Mouse (Mus musculus) retina, postnatal 1 day (tissue): ENCODE results near the gene Tk1.
A peak's percentile ranks its signal among the peaks of the same experiment; 100 is the strongest.
"Not testable (repeated sequence)": the region's sequence is repeated elsewhere in the genome, so short reads cannot be mapped to it uniquely, and the experiment has no call there.

Experiments
- DNase-seq: peaks from one replicate; pipeline ENCODE4 v3.0.0-alpha.2; 2012

Gene Tk1

DNA sequence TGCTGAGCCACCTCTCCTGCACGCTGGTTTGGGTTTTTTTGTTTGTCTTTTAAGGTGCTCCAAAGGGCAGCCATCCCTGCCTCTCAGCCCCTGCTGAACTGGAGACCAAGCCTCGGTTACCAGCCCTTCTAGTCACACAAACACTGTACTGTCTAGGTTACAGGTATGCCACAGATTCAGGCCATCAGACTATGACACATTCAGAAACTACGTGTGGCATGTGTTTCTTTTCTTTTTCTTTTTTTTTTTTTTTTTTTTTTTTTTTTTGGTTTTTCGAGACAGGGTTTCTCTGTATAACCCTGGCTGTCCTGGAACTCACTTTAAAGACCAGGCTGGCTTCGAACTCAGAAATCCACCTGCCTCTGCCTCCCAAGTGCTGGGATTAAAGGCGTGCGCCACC lies 37.4 kb downstream of the Tk1 start:
- DNase-seq, result not testable (repeated sequence)

DNA sequence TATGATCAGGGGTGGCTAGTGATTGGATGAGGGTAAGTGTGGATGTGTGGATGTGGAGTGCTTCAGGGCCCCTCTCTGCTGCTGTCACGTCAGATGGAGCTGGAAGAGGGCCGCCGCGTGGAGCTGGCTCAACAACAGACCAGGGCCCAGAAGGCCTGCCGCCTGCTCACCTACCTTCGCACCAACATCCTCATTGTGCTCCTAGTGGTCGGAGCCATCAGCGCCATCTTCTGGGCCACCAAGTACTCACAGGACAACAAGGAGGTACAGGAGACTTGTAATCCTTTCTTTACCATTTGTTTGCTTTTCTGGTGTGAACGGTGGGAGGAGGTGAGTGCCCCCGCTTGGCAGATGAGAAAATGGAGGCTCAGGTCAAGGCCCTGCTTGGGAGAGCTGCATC lies 39.6 kb downstream of the Tk1 start:
- peak; percentile 75 for DNase-seq

DNA sequence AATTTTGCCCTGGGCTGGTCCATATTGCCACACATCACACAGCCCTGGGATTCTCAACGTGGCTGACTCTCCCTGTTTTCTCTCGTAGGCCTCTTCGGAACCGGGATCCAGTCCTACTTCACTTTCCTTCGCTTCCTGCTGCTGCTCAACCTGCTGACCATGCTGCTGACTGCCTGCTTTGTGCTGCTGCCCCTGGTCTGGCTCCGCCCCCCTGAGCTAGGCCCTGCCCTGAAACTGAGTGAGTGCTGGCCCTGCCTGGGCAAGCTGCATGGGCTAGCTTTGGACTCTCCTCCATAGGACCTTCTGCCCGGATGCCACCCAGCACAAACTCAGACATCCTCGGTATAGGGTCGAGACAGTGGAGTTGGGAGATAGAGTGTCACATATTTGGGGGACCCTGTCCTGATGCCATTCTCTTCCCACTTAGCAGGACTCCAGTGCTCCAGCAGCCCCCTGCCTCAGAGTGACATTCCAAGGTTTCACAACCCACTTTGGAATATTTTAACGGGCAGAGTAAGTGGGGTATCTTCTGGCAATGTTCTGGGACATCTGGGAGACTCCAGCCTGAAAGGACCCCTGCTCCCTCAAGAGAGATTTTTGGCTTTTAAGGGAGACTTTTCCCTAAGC lies 42.1 kb downstream of the Tk1 start:
- DNase-seq, result peak; percentile 41

DNA sequence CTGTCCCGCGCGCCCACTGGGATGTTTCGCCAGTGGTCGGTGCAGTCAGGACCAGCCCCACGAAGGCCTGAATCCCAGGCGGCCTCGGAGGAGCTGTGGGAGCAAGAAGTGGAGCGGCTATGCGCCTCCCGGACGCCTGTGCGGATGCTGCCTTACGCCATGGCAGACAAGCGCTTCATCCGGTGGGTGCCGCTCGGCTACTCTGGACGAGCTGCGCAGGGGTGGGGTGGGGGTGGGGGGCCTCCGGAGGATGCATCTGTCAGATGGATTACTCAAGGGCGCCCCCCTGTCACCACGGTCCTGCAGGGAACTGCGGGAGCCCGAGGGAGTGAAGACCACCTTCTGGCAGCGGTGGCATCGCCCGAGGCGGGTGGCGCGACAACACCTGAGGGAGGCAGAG lies 42.8 kb downstream of the Tk1 start:
- DNase-seq, result peak; percentile 86

DNA sequence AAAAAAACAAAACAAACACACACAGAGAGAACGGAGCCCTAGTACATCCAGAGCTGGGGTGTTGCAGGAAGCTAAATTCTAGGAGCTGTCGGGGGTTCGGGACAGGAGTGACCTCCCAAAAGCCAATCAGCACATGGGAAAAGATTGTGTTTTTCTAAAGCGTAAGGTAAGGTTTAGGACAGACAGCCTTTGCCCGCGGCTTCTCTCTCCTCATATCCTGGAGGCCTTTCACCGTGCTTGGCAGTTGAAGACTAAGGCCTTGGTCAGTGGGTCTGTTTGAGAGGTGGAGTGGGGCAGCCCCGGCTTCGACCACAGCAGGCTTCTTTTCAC lies 43.2 kb downstream of the Tk1 start:
- no peak for DNase-seq

DNA sequence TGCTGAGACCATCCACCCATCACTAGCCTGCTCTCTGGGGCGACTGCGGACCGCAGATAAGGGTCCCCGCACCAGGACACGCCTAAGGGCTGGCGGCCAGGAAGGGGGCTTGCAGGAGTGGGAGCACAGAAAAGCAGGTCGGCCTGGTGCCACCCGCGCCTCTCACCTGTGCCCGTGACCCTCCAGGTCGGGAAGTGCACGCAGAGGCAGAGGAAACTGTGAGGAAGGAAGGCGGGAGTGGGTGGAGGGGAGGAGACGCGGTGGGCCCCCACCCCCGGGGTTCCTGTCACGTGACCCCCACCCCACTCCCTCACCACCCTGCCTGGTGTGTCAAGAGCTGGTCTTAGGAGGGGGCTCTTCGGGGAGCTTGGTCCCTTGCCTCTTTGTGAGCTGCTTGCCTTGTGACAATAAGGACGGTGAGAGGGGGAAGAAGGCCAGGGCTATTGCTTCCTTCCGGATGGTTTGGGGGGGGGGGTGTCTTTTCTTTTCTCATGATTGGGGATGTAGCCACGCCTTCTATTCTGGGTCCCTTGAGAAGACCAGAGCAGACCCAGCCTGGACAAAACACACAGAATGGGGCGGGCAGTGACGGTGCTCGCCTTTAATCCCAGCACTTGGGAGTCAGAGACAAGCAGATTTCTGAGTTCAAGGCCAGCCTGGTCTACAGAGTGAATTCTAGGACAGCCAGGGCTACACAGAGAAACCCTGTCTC lies 43.7 kb downstream of the Tk1 start, which contains the start of the genes Tmc8 and Tmc6:
Gene Tmc8 (plus strand): TSS at position 84 of the 712 bp plus-strand sequence.
Gene Tmc6 (minus strand): TSS at position 206 of the 712 bp plus-strand sequence.
- DNase-seq, result no peak

DNA sequence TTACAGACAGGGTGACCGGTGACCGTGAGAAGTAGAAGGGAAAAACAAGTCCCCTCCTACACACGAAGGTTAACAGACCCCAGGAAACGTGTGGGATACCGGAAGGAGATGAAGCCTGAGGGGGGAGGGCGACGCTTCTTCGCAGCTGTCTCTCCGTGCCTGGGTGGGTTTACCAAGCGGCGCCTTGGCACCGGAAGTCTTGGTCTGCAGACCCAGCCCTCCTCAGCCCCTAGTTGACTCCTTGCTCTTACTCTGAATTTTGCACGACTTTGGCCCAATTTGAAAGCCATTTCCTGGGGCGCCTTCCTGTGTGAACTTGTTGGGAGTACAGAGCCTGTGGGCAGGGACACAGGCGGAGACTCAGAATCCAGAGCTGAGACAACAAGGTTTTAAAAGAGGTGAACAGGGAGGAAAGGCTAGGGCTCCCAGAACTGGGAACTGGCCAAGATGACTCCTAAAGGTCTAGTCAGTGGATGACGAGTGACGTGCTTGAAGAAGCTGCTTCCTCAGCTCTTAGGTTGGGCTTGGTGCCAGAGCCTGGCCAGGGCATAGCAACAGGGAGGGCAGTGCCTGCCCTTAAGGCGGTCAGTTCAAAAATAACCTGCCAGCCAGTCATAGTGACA lies 44.6 kb downstream of the Tk1 start:
- peak; percentile 43 for DNase-seq

DNA sequence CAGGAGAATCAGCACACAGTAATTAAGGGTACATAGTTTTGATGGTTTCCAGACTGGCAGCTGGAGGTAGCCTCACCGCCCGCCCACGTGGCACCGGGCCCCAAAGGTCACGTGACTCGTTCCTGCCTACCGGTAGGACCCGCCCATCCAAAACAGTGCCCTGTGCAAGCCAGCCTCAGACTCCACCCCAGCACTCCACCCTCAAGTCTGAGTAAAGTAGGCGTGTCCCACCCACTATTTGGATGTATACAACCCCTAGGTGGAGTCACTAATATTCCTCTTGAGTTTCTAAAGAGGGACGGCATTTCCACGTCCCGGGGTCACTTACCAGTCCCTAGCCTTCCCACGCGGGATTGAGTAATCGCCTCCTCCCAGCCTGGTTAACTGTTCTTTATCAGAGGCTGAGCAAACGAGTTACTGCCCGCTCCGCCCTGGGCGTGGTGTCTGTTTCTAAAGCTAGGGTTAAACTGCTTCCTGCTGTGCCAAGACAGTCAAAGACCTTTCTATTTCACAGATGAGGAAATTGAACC lies 45.2 kb downstream of the Tk1 start:
- peak; percentile 71 for DNase-seq

DNA sequence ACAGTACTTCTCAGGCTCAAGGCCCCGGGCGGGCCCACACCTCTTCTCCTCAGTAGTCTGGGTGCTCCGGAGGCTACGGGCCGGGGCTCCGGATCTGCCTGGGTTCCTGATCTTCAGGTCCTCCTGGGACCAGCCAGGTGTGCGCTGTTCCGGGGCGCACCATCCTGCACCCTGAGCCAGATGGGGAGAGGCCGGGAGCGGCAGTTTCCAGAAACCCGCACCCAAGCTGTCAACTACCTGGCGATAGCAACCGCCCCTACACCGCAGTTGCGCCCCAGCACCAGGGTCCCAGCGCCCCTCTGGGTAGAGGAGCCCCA lies 45.7 kb downstream of the Tk1 start:
- no peak for DNase-seq

DNA sequence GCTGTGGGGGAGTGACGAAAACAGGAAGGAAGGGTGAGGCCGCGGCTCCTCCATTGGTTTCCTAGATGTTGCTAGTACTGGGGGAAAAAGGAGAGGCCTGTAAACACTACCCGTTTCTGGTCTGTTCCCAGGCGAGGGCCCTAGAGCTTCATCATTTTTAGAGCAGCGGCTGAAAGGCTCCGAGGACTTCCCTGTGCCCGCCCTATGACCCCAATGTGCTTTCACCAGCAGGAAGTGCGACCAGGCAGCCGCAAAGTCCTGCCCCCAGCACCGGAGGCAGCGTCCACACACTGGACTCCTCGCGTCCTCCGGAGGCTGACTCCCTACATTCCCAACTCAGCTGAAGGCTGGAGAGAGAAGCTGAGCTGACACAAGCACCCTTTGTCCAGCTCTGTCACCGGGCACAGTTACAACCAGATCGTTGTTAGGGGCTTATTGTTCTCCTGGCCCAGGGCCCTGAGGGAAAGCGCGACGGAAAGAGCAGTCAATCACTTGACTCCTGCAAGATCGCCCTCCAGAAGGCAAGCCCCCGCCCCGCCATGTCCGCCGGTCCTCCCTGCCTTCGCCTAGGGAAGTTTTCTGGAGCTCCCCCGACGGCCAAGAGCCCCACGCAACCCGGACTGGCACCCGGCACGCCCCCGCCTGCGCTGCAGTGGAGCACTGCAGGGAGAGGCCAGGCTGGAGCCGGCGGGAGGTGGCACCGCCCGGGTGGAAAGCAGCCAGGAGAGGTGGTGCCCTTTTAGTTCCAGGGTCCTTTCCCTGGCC lies 46.3 kb downstream of the Tk1 start:
- DNase-seq, result peak; percentile 86

DNA sequence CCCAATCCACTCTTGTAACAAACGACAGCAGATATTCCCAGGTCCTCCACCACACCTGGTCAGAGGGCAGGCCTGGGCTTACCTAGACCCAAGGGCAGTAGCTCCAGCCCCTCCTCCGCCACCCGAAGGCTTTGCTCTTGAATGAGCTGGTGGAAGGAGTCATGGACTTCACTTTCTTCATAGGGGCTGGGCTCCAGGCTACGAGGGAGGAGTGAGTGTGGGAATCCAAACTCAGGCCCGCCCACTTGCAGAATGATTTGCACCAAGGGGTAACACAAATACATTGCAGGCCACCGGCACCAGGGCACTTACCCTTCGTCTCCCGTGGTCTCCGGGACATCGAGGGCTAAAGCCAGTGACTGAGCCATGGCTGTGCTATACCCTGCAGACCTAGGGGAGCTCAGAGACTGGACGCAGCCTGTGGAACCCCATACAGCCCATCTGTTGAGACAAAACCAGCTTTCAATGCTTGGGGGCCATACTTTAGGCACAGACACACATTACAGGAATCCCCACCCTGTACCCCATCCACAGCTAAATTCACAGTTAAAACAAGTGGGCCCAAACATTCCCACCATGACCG lies 47.0 kb downstream of the Tk1 start:
- no peak for DNase-seq

DNA sequence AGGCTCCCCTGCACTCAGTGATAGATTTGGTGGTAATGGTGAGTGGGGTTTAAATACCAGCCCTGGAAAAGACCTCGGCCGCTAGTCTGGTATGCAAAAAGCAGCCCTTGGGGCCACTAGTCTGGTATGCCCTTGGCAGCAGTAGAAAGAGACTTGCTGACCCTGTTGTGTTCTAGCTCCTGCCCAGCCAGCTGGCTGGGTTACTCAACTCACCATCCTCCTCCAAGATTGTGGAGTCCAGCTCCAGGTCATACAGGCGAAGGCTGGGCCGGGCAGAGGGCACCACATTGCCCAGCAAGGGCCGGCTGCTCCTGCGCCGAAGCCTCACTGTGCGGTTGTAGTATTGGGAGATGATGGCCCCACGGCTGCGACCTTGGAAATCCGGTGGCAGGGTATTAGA lies 47.9 kb downstream of the Tk1 start:
- DNase-seq, result no peak

DNA sequence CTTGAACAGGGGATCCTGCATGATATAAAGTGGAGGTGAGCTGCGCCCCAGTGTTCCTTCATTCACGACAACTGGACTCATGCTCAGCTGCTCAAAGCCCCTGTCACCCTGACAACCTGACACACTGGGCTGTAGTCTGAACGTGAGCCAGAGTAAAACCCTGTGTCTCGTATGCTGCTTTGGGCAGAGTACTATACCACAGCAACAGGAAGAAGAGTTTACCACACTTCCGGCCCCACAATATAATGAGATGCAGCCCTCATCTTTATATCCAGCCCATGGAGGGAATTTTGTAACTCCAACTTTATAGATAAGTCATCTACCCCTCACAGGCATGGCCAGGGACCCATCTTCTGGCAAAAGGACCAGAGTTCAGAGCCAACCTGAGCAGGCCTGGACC lies 48.8 kb downstream of the Tk1 start:
- DNase-seq, result no peak

DNA sequence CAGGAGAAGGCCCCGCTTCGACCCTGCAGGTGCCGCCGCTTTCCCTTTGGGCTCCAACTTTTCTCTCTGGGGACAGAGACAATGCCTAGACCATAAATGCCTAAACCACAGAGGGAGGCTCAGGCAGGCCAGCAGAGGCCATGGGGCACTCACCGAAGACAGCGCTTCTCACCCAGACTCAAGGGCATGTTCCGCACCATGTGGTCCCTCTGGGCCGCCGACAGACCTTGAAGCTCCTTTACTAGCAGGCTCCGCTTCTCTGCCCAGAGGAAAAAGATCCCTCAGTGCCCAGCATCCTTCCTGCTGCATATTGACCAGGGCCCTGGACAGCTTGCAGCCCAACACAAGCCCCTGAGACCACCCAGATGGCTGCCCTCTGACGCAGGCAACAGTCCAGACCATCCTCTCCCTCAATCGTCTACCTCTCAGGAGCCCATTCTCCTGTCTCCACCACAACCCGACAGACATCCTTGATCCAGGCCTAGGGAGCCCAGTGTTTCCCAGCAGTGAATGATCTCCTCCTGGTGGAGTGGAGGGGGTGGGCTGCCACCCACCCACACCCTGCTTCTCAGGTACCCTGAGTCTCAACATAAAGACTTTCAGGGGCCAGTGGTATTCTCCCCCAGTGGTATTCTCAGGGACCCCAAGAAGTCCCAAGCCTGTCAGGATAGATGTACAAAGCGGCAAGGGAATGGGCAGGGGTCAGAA lies 49.7 kb downstream of the Tk1 start:
- DNase-seq, result no peak

DNA sequence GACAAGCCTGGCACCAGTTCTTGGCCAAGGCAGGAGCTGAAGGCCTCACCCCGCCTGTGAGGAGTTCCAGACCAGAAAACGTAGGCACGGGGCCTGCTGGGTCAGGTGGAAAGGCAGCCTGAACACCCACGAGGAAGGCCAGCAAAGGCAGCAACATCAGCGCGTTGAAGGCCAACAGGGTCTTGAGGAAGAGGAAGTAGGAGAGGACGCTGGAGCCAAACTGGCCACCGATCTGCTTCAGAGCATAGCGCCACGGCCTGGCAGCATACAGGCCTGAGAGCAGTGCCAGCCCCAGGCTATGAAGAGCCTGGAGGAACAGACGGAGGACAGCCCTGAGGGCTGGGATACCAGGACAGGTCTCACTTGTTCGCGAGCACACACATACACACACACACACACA lies 50.4 kb downstream of the Tk1 start:
- DNase-seq, result no peak

DNA sequence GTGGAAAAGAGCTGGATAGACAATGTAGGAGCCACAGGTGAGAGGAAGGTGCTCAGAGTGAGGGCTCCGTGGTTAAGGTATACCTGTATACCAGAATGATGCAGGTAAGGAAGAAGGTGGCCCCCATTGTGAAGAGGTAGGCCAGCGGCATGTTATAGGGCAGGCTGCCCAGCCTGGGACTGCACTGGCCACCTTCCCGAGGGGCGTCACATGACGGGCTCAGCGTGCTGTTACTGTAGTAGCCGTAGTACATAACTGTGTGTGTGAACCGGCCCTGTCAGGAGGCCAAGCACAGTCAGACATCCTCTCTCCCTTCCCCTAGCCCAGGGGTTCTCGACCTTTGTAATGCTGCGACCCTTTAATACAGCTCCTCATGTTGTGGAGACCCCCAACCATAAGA lies 51.0 kb downstream of the Tk1 start:
- no peak for DNase-seq

DNA sequence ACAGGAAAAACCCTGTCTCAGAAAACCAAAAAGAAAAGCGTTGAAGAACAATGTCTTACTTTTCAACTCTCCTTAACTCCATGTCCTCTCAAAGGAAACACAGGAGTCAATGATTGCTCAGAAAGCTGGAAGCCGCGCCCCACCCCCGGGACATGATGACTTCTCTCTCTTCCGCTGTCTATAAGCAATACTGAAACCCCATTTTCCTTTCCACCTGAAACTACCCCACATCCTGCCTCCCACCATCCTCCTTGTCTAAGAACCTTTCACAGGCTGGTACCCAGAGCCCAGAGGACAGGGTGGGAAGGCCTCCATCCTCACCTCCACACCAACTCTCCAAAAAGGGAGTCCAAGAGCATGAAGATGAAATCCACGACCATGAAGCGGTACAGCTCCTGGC lies 53.5 kb downstream of the Tk1 start:
- no peak for DNase-seq

DNA sequence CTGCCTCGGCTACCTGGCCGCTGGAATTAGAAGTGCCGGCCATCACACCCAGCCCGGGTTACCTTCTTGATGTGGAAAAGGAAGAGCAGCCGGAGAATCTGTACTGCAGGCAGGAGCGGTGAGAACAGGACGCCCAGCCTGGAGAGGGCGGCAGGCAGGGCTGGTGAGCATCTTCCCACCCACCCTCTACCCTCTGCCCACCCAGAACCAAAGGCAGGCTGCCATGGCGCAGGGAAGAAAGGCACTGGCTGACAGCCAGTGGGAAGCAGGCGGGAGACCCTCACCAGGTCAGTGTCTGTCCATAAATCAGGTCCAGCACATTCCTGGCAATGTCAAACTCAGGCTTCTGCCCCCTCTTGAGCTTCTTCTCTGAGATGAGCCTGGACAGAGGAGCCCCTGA lies 55.5 kb downstream of the Tk1 start:
- DNase-seq, result no peak

DNA sequence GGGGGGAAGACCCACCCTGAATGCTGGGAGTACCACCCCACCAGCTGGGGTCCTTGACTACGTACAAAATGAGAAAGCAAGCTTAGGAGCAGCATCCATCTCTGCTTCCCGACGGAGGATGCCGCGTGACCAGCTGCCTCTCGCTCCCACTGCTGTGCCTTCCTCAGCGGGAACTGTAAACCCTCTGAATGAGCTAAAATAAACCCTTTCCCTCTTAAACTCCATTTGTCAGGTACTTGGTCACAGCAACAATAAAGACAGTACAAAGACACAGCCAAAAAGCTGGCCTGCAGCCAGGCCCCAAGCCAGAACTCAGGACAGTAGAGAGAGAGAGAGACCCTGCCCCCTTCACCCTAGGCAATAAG lies 56.2 kb downstream of the Tk1 start:
- DNase-seq, result peak; percentile 7

DNA sequence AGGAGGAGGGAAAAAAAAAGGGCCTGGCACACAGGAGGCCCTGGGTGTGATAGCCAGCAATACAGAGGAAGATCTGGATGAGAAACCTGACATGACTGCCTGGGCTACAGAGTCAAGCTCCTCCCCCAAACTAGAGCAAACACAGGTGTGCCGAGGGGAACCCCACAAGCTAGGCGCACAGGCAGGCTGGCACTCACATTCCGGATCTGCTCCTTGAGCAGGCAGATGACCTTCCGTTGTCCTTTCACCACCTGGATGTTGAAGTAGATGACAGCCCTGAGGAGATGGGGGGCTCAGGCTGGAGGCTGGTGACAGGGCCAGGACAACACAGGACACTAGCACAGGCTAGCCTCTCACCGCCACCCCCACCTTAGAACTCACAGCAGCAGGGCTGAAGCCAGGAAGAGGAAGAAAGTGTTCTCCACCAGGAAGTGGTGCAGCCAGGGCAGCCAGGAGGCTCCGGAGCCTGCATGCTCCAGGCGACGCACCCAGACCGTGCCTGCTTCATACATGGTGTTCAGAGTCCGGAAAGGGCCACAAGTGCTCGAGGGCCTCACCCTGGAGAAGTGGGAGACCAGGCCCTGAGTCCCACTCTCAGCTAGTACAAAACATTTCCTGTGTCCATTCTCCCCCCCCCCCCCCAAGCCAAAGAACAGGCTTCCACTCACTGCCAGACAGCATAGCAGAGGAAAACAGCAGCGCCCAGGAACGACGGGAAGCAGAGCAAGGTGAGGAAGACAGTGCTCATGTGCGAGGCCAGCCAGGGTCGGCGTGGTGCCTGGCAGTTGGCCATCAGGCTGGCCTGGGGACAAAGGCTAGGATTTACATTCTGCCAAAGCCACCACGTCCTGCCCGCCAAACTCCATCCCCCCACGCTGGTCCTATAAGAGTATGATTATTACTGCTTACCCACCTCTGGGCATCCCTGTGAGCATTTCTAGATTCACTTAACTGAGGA lies 56.9 kb downstream of the Tk1 start:
- no peak for DNase-seq

DNA sequence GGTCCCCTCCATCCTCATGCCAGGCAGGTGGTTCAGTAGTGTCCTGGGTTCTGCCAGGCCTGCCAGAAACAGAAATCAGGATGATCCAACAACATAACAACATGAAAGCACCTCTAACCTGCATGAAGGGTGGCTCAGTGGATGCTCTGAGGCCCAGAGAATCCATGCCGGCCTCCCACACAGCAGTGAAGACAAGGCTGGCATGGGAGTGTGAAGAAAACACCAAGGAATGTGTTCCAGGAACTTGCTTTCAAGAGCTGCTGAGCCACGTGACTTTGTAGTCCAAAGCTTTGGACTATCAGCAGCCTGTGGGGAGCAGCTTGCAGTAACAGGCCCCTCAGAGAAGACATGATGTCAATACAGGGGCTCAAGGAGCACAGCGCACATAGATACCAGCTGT lies 59.6 kb downstream of the Tk1 start:
- no peak for DNase-seq
